In genomic region chr12:41111456-41111855, GRCm38 (mm10) we compare ENCODE assay signal across 9 mouse cellular contexts.
A peak's percentile ranks its signal among the peaks of the same experiment; 100 is the strongest.
DNase-seq lines count a peak whose midpoint lies in the region; ATAC-seq lines count a peak whose summit lies in the region.
"Had no signal": no experiment of that assay in that cellular context is flagged by ENCODE, and none has a peak within 500 bp of the region (broad histone marks: within the 10 kb centered on the region; RNA-seq: fewer than 3 reads in every experiment).

No protein-coding gene starts in this region.

- no peak overlapping the region for H3K4me3 ChIP-seq in forebrain, embryonic 14.5 days (ENCODE audit: low read depth, low read length)
- no peak overlapping the region for H3K4me3 ChIP-seq in forebrain, embryonic 12.5 days (replicated peaks)
- H3K4me3 ChIP-seq in neural tube, embryonic 13.5 days, result no peak overlapping the region
- H3K4me3 ChIP-seq in liver, embryonic 11.5 days (ENCODE audit: low read depth, low read length), result no peak overlapping the region

- H3K27ac ChIP-seq in forebrain, embryonic 14.5 days (ENCODE audit: low read depth, low read length), result no peak overlapping the region
- no peak overlapping the region for H3K27ac ChIP-seq in forebrain, embryonic 12.5 days
- no peak overlapping the region for H3K27ac ChIP-seq in neural tube, embryonic 13.5 days (replicated peaks)
- H3K27ac ChIP-seq in liver, embryonic 11.5 days (ENCODE audit: low read depth, low read length), result no peak overlapping the region

- intact Hi-C loops in heart, postnatal 25 days (cut with DNase I), result loop anchor here (10.0 kb wide), 1 partner anchor 113 kb away; no protein-coding TSS in a partner anchor

- no peak overlapping the region for H3K4me2 ChIP-seq in forebrain, embryonic 14.5 days (ENCODE audit: low read length)
- H3K4me2 ChIP-seq in forebrain, embryonic 12.5 days, result no peak overlapping the region
- H3K4me2 ChIP-seq in neural tube, embryonic 13.5 days, result no peak overlapping the region
- H3K4me2 ChIP-seq in liver, embryonic 11.5 days, result peak overlapping the region; percentile 35; the same call in 1 of the 2 replicates

- H3K36me3 ChIP-seq in forebrain, embryonic 14.5 days (ENCODE audit: control insufficient read depth, insufficient read depth, low read length), result no peaks in the 10 kb centered on the region
- no peaks in the 10 kb centered on the region for H3K36me3 ChIP-seq in forebrain, embryonic 12.5 days (replicated peaks)
- H3K36me3 ChIP-seq in neural tube, embryonic 13.5 days, result no peaks in the 10 kb centered on the region
- H3K36me3 ChIP-seq in liver, embryonic 11.5 days (ENCODE audit: control insufficient read depth, insufficient read depth, low read length), result no peaks in the 10 kb centered on the region
- H3K36me3 ChIP-seq: G1E had no signal

- 47% methylated on average over 1 of the region's 1 CpGs for WGBS in forebrain, embryonic 14.5 days
- WGBS in forebrain, embryonic 12.5 days, result 46% methylated on average over 1 of the region's 1 CpGs
- 40% methylated on average over 1 of the region's 1 CpGs for WGBS in neural tube, embryonic 13.5 days
- 28% methylated on average over 1 of the region's 1 CpGs for WGBS in liver, embryonic 11.5 days

- H3K9me3 ChIP-seq in forebrain, embryonic 14.5 days (replicated peaks; ENCODE audit: control insufficient read depth, low read length), result no peaks in the 10 kb centered on the region
- no peaks in the 10 kb centered on the region for H3K9me3 ChIP-seq in forebrain, embryonic 12.5 days
- no peaks in the 10 kb centered on the region for H3K9me3 ChIP-seq in neural tube, embryonic 13.5 days
- H3K9me3 ChIP-seq in liver, embryonic 11.5 days (ENCODE audit: control insufficient read depth, low read length), result no peaks in the 10 kb centered on the region
- H3K9me3 ChIP-seq: G1E had no signal

- no peak overlapping the region for H3K9ac ChIP-seq in forebrain, embryonic 14.5 days (ENCODE audit: low read length)
- H3K9ac ChIP-seq in forebrain, embryonic 12.5 days, result no peak overlapping the region
- H3K9ac ChIP-seq in neural tube, embryonic 13.5 days, result no peak overlapping the region
- no peak overlapping the region for H3K9ac ChIP-seq in liver, embryonic 11.5 days (ENCODE audit: low read depth, low read length)

- peak; percentile 67 for DNase-seq in forebrain, embryonic 14.5 days (ENCODE audit: low spot score)
- DNase-seq in neural tube, embryonic 10.5 days (ENCODE audit: extremely low spot score, low spot score), result no peak
- peak; percentile 57 for DNase-seq in cerebellum, adult 9-10 months
- no peak for DNase-seq in liver, embryonic 11.5 days (ENCODE audit: low spot score)
- DNase-seq in urinary bladder, adult 18-20 months (ENCODE audit: low spot score in 2 of 2), result no peak
- no peak for DNase-seq in heart, postnatal 25 days (ENCODE audit: low spot score)

- ATAC-seq in forebrain, embryonic 14.5 days, result peak; percentile 29; the same call in 1 of the 2 replicates
- no peak; the same call in 1 of the 2 replicates for ATAC-seq in forebrain, embryonic 12.5 days (ENCODE audit: low FRiP score)
- ATAC-seq in neural tube, embryonic 13.5 days (ENCODE audit: low read depth), result peak; percentile 43; the same call in 1 of the 2 replicates
- peak; percentile 72 for ATAC-seq in liver, embryonic 11.5 days (replicated peaks; ENCODE audit: low FRiP score)

- H3K27me3 ChIP-seq in forebrain, embryonic 14.5 days (replicated peaks; ENCODE audit: control insufficient read depth, insufficient read depth, low read length), result no peaks in the 10 kb centered on the region
- H3K27me3 ChIP-seq in forebrain, embryonic 12.5 days, result no peaks in the 10 kb centered on the region
- H3K27me3 ChIP-seq in neural tube, embryonic 13.5 days, result no peaks in the 10 kb centered on the region
- no peaks in the 10 kb centered on the region for H3K27me3 ChIP-seq in liver, embryonic 11.5 days (replicated peaks; ENCODE audit: control insufficient read depth, insufficient read depth, low read length)

- H3K4me1 ChIP-seq in forebrain, embryonic 14.5 days (ENCODE audit: control insufficient read depth, insufficient read depth, low read length), result no peaks in the 10 kb centered on the region
- no peaks in the 10 kb centered on the region for H3K4me1 ChIP-seq in forebrain, embryonic 12.5 days
- H3K4me1 ChIP-seq in neural tube, embryonic 13.5 days (replicated peaks), result no peaks in the 10 kb centered on the region
- no peaks in the 10 kb centered on the region; the same call in 1 of the 2 replicates for H3K4me1 ChIP-seq in liver, embryonic 11.5 days (replicated peaks; ENCODE audit: control insufficient read depth, insufficient read depth, low read length)

Comparison
In these comparisons a context has a peak if more than half of its experiments do, and no peak if none do; other contexts are left out.
1. DNase-seq: peak in forebrain, embryonic 14.5 days (single experiment) and cerebellum, adult 9-10 months (single experiment); none in neural tube, embryonic 10.5 days (single experiment), liver, embryonic 11.5 days (single experiment), urinary bladder, adult 18-20 months (0 of 2) and heart, postnatal 25 days (single experiment).